Mouse (Mus musculus): ENCODE measurements around the gene Mtfr2. TPM values are rescaled to one million over a fixed set of nuclear protein-coding genes. Genes with fewer than 3 reads are reported as not detected.
A peak's percentile ranks its signal among the peaks of the same experiment; 100 is the strongest.

Gene Mtfr2
- total and polyA plus RNA-seq, 3 experiments: 10.3 to 17.1 TPM; not detected in 1

GRCm38 (mm10) chr10:20311918-20312735 lies 35.4 kb upstream of the Mtfr2 start, which contains the start of gene Bclaf1 (continued):
- TF ChIP-seq ELF1 (IDR thresholded peaks at IDR 0.05; ENCODE audit: low read depth, low read length): peak; percentile 71

DNA sequence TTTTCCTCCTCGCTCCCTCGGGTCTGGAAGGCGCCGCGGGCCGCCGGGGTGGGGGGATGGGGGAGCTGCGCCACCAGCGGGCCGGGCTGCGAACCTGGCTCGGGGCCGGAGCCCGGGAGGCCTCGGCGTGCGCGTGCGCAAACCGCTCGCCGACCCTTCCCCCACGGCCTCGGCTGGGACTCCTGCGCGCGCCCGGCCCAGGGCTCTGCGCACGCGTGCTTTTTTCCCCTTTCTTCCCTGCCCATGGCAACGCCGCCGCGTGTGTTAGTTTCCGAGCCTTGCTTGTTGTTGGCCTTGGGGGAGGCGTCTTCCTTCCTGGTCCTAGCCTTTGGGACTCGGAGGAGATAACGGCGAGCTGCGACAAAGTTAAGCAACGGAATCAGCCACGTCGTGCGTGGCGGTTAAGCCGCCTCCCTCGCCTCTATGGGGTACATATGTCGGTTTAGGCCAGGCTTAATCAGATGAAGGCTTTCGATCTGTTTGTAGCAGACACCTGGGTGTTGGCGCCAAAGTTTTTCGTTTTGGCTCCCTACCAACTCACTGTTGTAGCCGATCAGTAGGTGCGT lies 34.8 kb upstream of the Mtfr2 start:
- Histone ChIP-seq H3K9me3 (replicated peaks; ENCODE audit: insufficient read depth, low read length) (no peaks in the 10 kb centered on the region), H3K36me3 (ENCODE audit: control insufficient read depth in 1 of 2, insufficient read depth in 2 of 2, low read length in 2 of 2) (peaks cover 18 to 34% of the 10 kb centered on the region in 2 experiments), H3K4me1 (ENCODE audit: control insufficient read depth in 1 of 2, insufficient read depth in 2 of 2, low read length in 2 of 2) (peaks cover 7 to 13% of the 10 kb centered on the region in 2 experiments; a peak in 3 of 4 replicates), H3K9ac (ENCODE audit: control insufficient read depth, low read depth, low read length, poor library complexity, severe bottlenecking) (peak overlapping the region; percentile 92), H3K4me3 (ENCODE audit: control insufficient read depth in 1 of 2, insufficient read depth in 1 of 2, low read depth in 2 of 2, low read length in 2 of 2) (peak overlapping the region; percentile 64 to 81), H3K27ac (ENCODE audit: control insufficient read depth, low read depth, low read length) (peak overlapping the region; percentile 94), H3K79me2 (ENCODE audit: control insufficient read depth, insufficient read depth, low read length, poor library complexity) (peaks cover 47% of the 10 kb centered on the region), H3K27me3 (ENCODE audit: control insufficient read depth in 1 of 2, insufficient read depth in 2 of 2, low read length in 2 of 2) (no peaks in the 10 kb centered on the region)
- DNase-seq (ENCODE audit: low read depth, low spot score): peak; percentile 94
- TF ChIP-seq BHLHE40 (IDR thresholded peaks at IDR 0.05; ENCODE audit: borderline replicate concordance, low read depth, low read length): peak; percentile 36; the same call in 1 of the 2 replicates
- no peak for TF ChIP-seq RAD21 (IDR thresholded peaks at IDR 0.05; ENCODE audit: low read depth, low read length)
- peak; percentile 30 for TF ChIP-seq ZC3H11A (IDR thresholded peaks at IDR 0.05; ENCODE audit: low read depth, low read length)
- TF ChIP-seq GABPA (IDR thresholded peaks at IDR 0.05; ENCODE audit: low read depth, low read length): no peak
- TF ChIP-seq JUND (IDR thresholded peaks at IDR 0.05; ENCODE audit: low read depth, low read length): no peak
- TF ChIP-seq RCOR1 (IDR thresholded peaks at IDR 0.05; ENCODE audit: low read depth, low read length): peak; percentile 62
- peak; percentile 98 for TF ChIP-seq SIN3A (IDR thresholded peaks at IDR 0.05; ENCODE audit: low read length)
- peak; percentile 96 for TF ChIP-seq E2F4 (IDR thresholded peaks at IDR 0.05; ENCODE audit: borderline replicate concordance, low read depth, low read length)
- peak; percentile 33; the same call in 1 of the 2 replicates for TF ChIP-seq MAFK (IDR thresholded peaks at IDR 0.05; ENCODE audit: borderline replicate concordance, low read depth, low read length)
- TF ChIP-seq MYC (IDR thresholded peaks at IDR 0.05; ENCODE audit: low read depth, low read length): peak; percentile 86
- TF ChIP-seq UBTF (IDR thresholded peaks at IDR 0.05; ENCODE audit: borderline replicate concordance, insufficient read depth, low read depth, low read length): peak; percentile 53; the same call in 1 of the 2 replicates
- TF ChIP-seq EP300 (IDR thresholded peaks at IDR 0.05; ENCODE audit: low read depth in 1 of 2, low read length in 2 of 2): peak; percentile 80 to 88
- peak; percentile 77 for TF ChIP-seq TBP (IDR thresholded peaks at IDR 0.05; ENCODE audit: low read depth, low read length)
- TF ChIP-seq SMC3 (IDR thresholded peaks at IDR 0.05; ENCODE audit: low read depth, low read length): no peak
- peak; percentile 65 for TF ChIP-seq GATA1 (IDR thresholded peaks at IDR 0.05; ENCODE audit: low read depth, low read length)
- TF ChIP-seq CHD1 (IDR thresholded peaks at IDR 0.05; ENCODE audit: low read depth, low read length): peak; percentile 64; the same call in 1 of the 2 replicates
- TF ChIP-seq CHD2 (IDR thresholded peaks at IDR 0.05; ENCODE audit: low read length): peak; percentile 57
- TF ChIP-seq KAT2A (conservative IDR thresholded peaks at IDR 0.05; ENCODE audit: low read depth, low read length): peak; percentile 52
- TF ChIP-seq NRF1 (IDR thresholded peaks at IDR 0.05; ENCODE audit: insufficient read depth, low read depth, low read length, poor library complexity, severe bottlenecking): peak; percentile 87
- no peak for TF ChIP-seq USF2 (IDR thresholded peaks at IDR 0.05; ENCODE audit: borderline replicate concordance in 1 of 2, insufficient read depth in 1 of 2, low read depth in 1 of 2, low read length in 2 of 2)
- TF ChIP-seq TCF12 (IDR thresholded peaks at IDR 0.05; ENCODE audit: low read depth, low read length): peak; percentile 79
- peak; percentile 44 for TF ChIP-seq USF1 (IDR thresholded peaks at IDR 0.05; ENCODE audit: low read depth, low read length)
- TF ChIP-seq MAZ (IDR thresholded peaks at IDR 0.05; ENCODE audit: low read depth, low read length): peak; percentile 79; the same call in 1 of the 2 replicates
- TF ChIP-seq POLR2A (IDR thresholded peaks at IDR 0.05; ENCODE audit: control insufficient read depth in 1 of 2, insufficient read depth in 1 of 2, low read depth in 1 of 2, low read length in 2 of 2, poor library complexity in 1 of 2): peak; percentile 19 to 24; a peak in 2 of 4 replicates
- 0 out of 6 replicates have a peak, but pooled peaks of 1 of the 3 experiments have one; percentile 9 for TF ChIP-seq CTCF (IDR thresholded peaks at IDR 0.05 in 2 of 3, conservative IDR thresholded peaks at IDR 0.05 in 1 of 3; ENCODE audit: control insufficient read depth in 1 of 3, insufficient read depth in 1 of 3, low read depth in 2 of 3, low read length in 3 of 3, poor library complexity in 1 of 3, severe bottlenecking in 1 of 3)
- peak; percentile 83 for TF ChIP-seq POLR2AphosphoS2 (IDR thresholded peaks at IDR 0.05; ENCODE audit: low read length)
- peak; percentile 24; the same call in 1 of the 2 replicates for TF ChIP-seq ZNF384 (IDR thresholded peaks at IDR 0.05; ENCODE audit: low read depth, low read length)
- no peak for TF ChIP-seq NELFE (IDR thresholded peaks at IDR 0.05; ENCODE audit: low read depth, low read length)
- TF ChIP-seq ZMIZ1 (IDR thresholded peaks at IDR 0.05; ENCODE audit: low read depth, low read length): peak; percentile 91
- TF ChIP-seq MAX (IDR thresholded peaks at IDR 0.05; ENCODE audit: low read length): peak; percentile 89
- peak; percentile 86 for TF ChIP-seq ETS1 (IDR thresholded peaks at IDR 0.05; ENCODE audit: low read depth, low read length)
- peak; percentile 47 for TF ChIP-seq TAL1 (IDR thresholded peaks at IDR 0.05; ENCODE audit: low read length)
